Mouse (Mus musculus) testis, adult 2 months (tissue): ENCODE data around the gene 4930467E23Rik. TPM values are rescaled to one million over a fixed set of nuclear protein-coding genes. Genes with fewer than 3 reads are reported as not detected.
"Not testable (repeated sequence)": the region's sequence is repeated elsewhere in the genome, so short reads cannot be mapped to it uniquely, and the experiment has no call there.

Source experiments
- H3K27ac ChIP-seq: fragments of 200-500 bp; 2 replicates; pipeline ENCODE4 v1.5.1; 2012; ENCODE audit warnings: low read depth, low read length; ENCODE audit not compliant: control insufficient read depth, insufficient read depth
- H3K27me3 ChIP-seq: fragments of 200-500 bp; 2 replicates; pipeline ENCODE4 v1.6.1; 2012; ENCODE audit warnings: mild to moderate bottlenecking, low read length, moderate library complexity; ENCODE audit not compliant: control insufficient read depth, insufficient read depth
- H3K36me3 ChIP-seq: fragments of 200-500 bp; 2 replicates; pipeline ENCODE4 v1.6.1; 2012; ENCODE audit warnings: mild to moderate bottlenecking, low read length; ENCODE audit not compliant: control insufficient read depth, insufficient read depth
- H3K4me1 ChIP-seq: fragments of 200-500 bp; 2 replicates; pipeline ENCODE4 v1.6.1; 2012; ENCODE audit warnings: low read length; ENCODE audit not compliant: control insufficient read depth, insufficient read depth
- H3K4me3 ChIP-seq: fragments of 200-500 bp; 2 replicates; pipeline ENCODE4 v1.5.1; 2012; ENCODE audit warnings: low read depth, mild to moderate bottlenecking, low read length, moderate library complexity, mixed read lengths; ENCODE audit not compliant: control insufficient read depth
- CTCF ChIP-seq: fragments of 200-500 bp; IDR thresholded peaks from 2 replicates; pipeline ENCODE4 v1.5.1; 2012; ENCODE audit warnings: low read depth, mild to moderate bottlenecking, inconsistent platforms, low read length, moderate library complexity; ENCODE audit not compliant: control insufficient read depth, insufficient read depth, insufficient replicate concordance
- POLR2A ChIP-seq: fragments of 200-500 bp; IDR thresholded peaks from 2 replicates; pipeline ENCODE4 v1.6.1; 2012; ENCODE audit warnings: low read depth, mild to moderate bottlenecking, inconsistent platforms, low read length, moderate library complexity; ENCODE audit not compliant: control insufficient read depth
- polyA plus RNA-seq: library from polyadenylated mRNA; depleted of rRNA; stranded (reverse); fragments of >200 nt; gene quantifications from 2 replicates; pipeline ENCODE4 v1.2.3, GENCODE M21; 2012; rRNA removed

Gene 4930467E23Rik
- polyA plus RNA-seq, 1 experiment, result 13.2 TPM

GRCm38 (mm10) chr8:19784554-19785364 is 55.4 kb downstream of the 4930467E23Rik start:
- Histone ChIP-seq H3K27ac (peak overlapping the region; percentile 82), H3K4me3 (peak overlapping the region; percentile 74)
- not testable (repeated sequence) for H3K27me3 ChIP-seq, H3K36me3 ChIP-seq, H3K4me1 ChIP-seq
- TF ChIP-seq CTCF, result peak; percentile 16; the same call in 1 of the 2 replicates
- peak; percentile 43; the same call in 1 of the 2 replicates for TF ChIP-seq POLR2A

DNA sequence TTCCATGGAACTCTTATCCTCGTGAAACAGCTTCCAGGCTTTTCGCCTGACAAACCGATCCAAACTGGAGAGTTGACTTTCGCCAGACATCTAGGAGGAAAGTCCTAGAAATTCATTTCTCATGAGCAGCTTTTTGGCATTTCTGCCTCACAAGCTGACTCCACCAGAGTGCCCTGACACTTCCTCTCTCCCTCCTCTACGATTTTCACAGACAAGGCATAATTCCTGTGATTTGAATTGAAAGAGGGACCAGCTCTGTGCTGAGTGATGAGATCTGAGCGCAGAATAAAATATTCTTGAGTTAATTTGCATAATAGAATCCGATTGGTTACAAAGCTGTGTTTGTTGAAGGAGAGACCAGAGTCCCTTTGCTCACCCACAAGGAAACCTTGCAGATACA is 63.3 kb downstream of the 4930467E23Rik start:
- H3K4me1 ChIP-seq, H3K27me3 ChIP-seq, H3K4me3 ChIP-seq, H3K36me3 ChIP-seq, H3K27ac ChIP-seq: not testable (repeated sequence)

Other genes starting within 250 kb of the 4930467E23Rik start
- not detected in 2 replicates for gene Defb7, start 234.5 kb upstream of the 4930467E23Rik start, polyA plus RNA-seq
- 8.0 and 12.4 TPM in 2 replicates for gene Gm31371, start 173.8 kb downstream of the 4930467E23Rik start, polyA plus RNA-seq